Mouse (Mus musculus) limb, embryonic 12.5 days (tissue): ENCODE data around the gene BC052040. TPM values are rescaled to one million over a fixed set of nuclear protein-coding genes. Genes with fewer than 3 reads are reported as not detected.

ENCODE experiments used
- ATAC-seq: fragments of 200-750 bp; cut with Nextera tagmentation; 2 replicates; pipeline ENCODE4 v1.8.0; 2017; ENCODE audit warnings: low read depth, moderate TSS enrichment; ENCODE audit not compliant: insufficient number of reproducible peaks, insufficient read depth, low FRiP score, low TSS enrichment
- H3K27ac ChIP-seq: fragments of 300-500 bp; sonication (generic); 2 replicates; pipeline ENCODE4 v1.5.1; 2016; ENCODE audit warnings: mild to moderate bottlenecking, moderate library complexity
- H3K27me3 ChIP-seq: fragments of 300-500 bp; sonication (generic); 2 replicates; pipeline ENCODE4 v1.6.1; 2016; ENCODE audit warnings: mild to moderate bottlenecking, moderate library complexity
- H3K36me3 ChIP-seq: fragments of 300-500 bp; sonication (generic); 2 replicates; pipeline ENCODE4 v1.6.1; 2016; ENCODE audit warnings: mild to moderate bottlenecking, moderate library complexity
- H3K4me1 ChIP-seq: fragments of 300-500 bp; sonication (generic); replicated peaks from 2 replicates; pipeline ENCODE4 v1.6.1; 2016
- H3K4me2 ChIP-seq: fragments of 300-500 bp; sonication (generic); 2 replicates; pipeline ENCODE4 v1.6.1; 2016; ENCODE audit warnings: mild to moderate bottlenecking, moderate library complexity
- H3K4me3 ChIP-seq: fragments of 300-500 bp; sonication (generic); replicated peaks from 2 replicates; pipeline ENCODE4 v1.5.1; 2016; ENCODE audit warnings: mild to moderate bottlenecking
- H3K9ac ChIP-seq: fragments of 300-500 bp; sonication (generic); replicated peaks from 2 replicates; pipeline ENCODE4 v1.6.1; 2016; ENCODE audit warnings: mild to moderate bottlenecking, moderate library complexity
- H3K9me3 ChIP-seq: fragments of 300-500 bp; sonication (generic); 2 replicates; pipeline ENCODE4 v1.6.1; 2016; ENCODE audit warnings: mild to moderate bottlenecking, moderate library complexity
- WGBS: fragments of 180-500 bp; shearing (Covaris S2); methylation state at CpG from one replicate; pipeline ENCODE4 v1.1.7; 2016; 5-methylcytosine and 5-hydroxymethylcytosine counted together
- polyA plus RNA-seq: library from polyadenylated mRNA; unstranded; fragments of >200 nt; fragmentation: Nextera tagmentation; extraction: Ambion mirVana; gene quantifications from 2 replicates; pipeline ENCODE4 v1.2.1, GENCODE M21; 2016

The BC052040 gene
- 7.9 and 11.2 TPM in 2 replicates for polyA plus RNA-seq

DNA sequence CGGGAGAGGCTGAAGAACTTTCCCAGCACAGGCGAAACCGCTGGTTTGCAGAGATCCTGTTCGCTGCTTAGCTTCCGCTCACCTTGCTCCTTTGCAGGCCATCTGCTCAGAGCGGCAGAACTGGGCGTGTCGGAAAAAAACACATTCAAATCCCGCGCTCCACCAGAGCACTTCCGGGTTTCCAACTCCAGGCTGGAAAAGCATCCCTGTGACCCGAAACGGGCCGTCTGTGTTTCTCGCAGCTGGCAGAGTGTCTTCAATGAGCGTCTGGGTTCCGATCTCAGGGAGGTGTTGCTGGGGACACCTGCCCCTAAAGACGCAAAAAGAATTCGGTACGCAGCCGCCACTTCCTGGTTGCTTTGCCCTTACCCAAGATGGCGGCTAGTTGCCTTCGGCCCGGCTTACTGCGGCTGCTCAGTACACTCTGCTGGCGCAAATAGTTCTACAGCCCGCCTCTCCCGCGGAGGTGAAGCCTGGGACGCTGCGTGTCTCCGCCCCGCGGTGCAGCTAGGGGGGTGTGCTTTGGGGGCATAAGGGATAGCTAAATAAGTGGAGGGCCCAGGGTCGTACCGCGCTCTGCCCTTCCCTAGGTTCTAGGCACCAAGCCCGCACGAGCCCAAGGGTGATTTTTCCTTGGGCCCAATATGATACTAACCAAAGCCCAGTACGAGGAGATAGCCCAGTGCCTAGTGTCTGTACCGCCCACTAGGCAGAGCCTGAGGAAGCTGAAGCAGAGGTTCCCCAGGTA is at the start of gene BC052040:
BC052040 (plus strand) TSS at position 476 of the 748 bp plus-strand sequence.
- peaks cover 9% of the 10 kb centered on the region; the same call in 1 of the 2 replicates for H3K27me3 ChIP-seq
- H3K9me3 ChIP-seq = no peaks in the 10 kb centered on the region
- peaks cover 16% of the 10 kb centered on the region for H3K4me1 ChIP-seq
- peak within 1 kb of the TSS; percentile 63 for H3K9ac ChIP-seq
- peak within 1 kb of the TSS; percentile 70 for H3K4me3 ChIP-seq
- H3K27ac ChIP-seq = peak within 1 kb of the TSS; percentile 9; the same call in 1 of the 2 replicates
- no peaks in the 10 kb centered on the region for H3K36me3 ChIP-seq
- under 1% methylated on average over 41 of the region's 41 CpGs for WGBS
- H3K4me2 ChIP-seq = peak within 1 kb of the TSS; percentile 64
- ATAC-seq = peak; percentile 95

DNA sequence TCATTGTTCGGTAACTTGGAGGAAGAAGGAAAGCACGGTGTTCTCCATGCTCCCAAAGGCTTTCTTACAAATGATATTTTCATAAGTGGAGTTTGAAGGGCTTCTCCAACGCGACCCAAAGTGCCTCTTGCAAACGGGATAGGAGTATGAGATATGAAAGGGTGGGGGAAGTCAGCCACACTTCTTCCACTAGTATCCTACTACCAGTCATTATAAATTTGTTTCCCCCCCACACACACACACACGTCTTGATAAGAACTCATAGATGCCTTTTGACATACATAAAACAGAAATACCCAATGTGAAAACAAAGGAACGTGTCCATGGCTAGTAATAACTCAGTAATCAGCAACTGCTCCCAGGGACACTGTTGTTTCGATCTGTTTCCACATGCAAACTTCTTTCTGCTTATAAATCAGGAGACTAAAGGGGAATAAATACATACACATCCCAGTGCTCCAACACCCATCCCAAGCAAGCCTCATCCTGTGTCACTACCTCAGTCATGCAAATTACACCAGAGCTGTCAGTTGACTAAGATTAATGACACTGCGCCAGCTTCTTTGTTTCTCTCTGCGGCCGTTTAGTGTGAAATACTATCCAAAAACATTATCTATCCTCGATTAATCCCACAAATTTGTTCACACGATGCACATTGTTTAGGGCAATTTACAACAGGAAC is 43.4 kb upstream of the BC052040 start:
- Histone ChIP-seq H3K4me2 (no peak overlapping the region), H3K27me3 (peaks cover 2% of the 10 kb centered on the region), H3K9me3 (no peaks in the 10 kb centered on the region), H3K36me3 (no peaks in the 10 kb centered on the region), H3K4me3 (no peak overlapping the region), H3K4me1 (peaks cover 22% of the 10 kb centered on the region), H3K9ac (no peak overlapping the region), H3K27ac (no peak overlapping the region)
- WGBS = 36% methylated on average over 13 of the region's 13 CpGs
- no peak for ATAC-seq

DNA sequence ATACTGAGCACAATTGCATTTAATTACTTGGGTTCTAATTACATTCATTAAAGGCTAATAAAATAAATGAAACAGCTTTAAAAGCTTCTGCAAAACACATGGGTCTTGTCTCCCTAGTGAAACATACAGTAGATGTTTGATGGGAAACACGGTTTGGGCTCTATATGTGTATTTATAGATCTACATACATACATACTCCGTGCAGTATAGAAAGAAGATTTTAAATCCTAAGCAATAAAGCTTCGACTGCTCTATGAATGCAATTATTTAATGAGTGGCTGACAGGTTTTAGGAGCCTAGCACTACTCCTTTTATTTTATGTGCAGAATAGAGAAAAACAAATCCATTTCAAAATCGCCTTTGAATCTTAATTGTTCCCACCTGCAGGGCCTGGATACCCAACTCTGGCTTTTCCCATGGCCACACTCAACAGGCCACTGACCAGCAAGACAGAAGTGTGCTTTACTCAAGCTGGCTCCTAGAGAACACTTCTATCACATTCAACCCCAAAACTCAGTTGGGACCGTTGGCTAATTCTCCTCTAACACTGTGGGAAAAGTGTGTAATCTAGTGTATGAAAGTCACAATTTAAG is 42.7 kb upstream of the BC052040 start:
- 15% methylated on average over 5 of the region's 5 CpGs for WGBS
- no peak for ATAC-seq
- peaks cover 3% of the 10 kb centered on the region for H3K27me3 ChIP-seq
- H3K9me3 ChIP-seq = no peaks in the 10 kb centered on the region
- peaks cover 23% of the 10 kb centered on the region for H3K4me1 ChIP-seq
- H3K27ac ChIP-seq = no peak overlapping the region
- H3K4me2 ChIP-seq = no peak overlapping the region
- no peaks in the 10 kb centered on the region for H3K36me3 ChIP-seq
- H3K4me3 ChIP-seq = no peak overlapping the region
- H3K9ac ChIP-seq = no peak overlapping the region

DNA sequence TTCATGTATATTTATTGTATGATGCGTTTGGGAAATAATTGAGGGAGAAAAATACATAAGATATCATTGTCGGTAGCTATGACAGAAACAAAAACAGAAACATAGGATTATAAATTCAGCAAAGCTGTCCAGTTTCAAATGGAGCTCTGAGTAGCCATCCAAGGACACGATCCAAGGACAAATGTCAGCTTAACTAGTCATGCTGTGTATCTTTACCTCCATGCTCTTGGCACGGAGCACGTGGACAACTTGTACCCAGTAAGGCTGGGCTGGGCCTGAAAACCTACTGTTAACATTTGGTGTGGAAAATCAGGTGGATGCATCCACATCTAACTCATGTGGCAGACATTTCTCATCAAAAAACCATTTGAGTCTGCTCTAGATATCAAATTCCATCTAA is 41.8 kb upstream of the BC052040 start:
- no peaks in the 10 kb centered on the region for H3K36me3 ChIP-seq
- no peak overlapping the region for H3K4me3 ChIP-seq
- no peaks in the 10 kb centered on the region for H3K9me3 ChIP-seq
- no peak for ATAC-seq
- H3K27ac ChIP-seq = no peak overlapping the region
- H3K4me2 ChIP-seq = no peak overlapping the region
- peaks cover 3% of the 10 kb centered on the region for H3K27me3 ChIP-seq
- 90% methylated on average over 5 of the region's 5 CpGs for WGBS
- H3K4me1 ChIP-seq = peaks cover 23% of the 10 kb centered on the region
- H3K9ac ChIP-seq = no peak overlapping the region

DNA sequence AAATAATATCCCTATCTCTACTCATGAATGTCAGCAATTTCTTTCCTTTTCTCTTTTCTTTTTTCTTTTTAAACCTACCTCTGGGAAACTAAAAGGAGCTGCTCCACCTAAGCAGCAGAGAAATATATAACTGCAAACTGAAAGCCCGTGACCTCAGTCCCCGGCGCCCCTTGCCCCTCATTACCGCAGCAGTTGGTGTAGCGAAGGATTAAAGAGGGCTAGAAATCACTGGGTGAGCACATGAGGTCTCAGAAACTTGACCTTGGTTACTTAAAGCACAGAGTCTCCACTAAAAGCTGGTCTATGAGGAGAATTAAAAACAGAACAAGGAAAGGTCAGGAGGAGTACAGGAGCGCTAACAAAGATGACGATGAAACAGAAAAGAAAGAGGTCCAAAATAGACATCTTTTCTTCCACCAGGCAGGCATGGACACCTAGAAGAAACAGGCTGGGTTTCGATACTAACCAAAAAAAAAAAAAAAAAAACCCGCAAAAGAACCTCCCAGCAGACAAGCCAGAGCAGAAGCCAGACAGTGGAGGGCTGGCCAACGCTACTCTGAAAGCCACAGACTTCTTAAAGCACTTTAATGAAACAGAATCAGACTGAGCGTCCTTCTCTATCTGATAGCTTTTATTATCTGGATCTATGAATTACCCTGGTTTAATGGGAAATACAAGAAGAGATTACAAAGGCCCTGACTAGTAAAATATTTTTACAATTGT is 39.0 kb upstream of the BC052040 start:
- Histone ChIP-seq H3K27ac (no peak overlapping the region), H3K36me3 (no peaks in the 10 kb centered on the region), H3K9ac (no peak overlapping the region), H3K4me2 (peak overlapping the region; percentile 38), H3K27me3 (peaks cover 3% of the 10 kb centered on the region), H3K4me1 (peaks cover 23% of the 10 kb centered on the region), H3K4me3 (no peak overlapping the region), H3K9me3 (no peaks in the 10 kb centered on the region)
- WGBS = 15% methylated on average over 11 of the region's 11 CpGs
- ATAC-seq = no peak

DNA sequence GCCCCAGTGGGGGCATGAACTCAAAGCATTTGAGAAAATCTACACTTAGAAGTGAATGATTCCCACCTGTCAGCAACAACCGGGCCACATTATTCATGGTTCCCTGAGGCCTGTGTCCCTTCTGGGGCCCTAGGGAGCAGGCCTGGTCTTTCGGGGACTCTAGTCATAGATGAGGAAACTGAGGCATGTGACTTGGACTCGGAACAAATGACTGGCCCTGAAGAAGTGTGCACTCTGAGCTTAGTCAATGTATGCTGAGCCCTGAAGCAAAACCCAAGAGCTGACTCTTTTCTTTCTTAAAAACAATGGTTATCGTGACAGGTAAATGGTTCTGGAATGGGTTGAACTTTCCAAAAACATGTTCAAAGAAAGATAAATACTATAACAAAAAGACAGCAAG is 38.3 kb upstream of the BC052040 start:
- 46% methylated on average over 4 of the region's 4 CpGs for WGBS
- no peak for ATAC-seq
- no peak overlapping the region for H3K4me3 ChIP-seq
- H3K9me3 ChIP-seq = no peaks in the 10 kb centered on the region
- H3K9ac ChIP-seq = no peak overlapping the region
- H3K4me2 ChIP-seq = no peak overlapping the region
- H3K27me3 ChIP-seq = peaks cover 3% of the 10 kb centered on the region
- H3K27ac ChIP-seq = no peak overlapping the region
- no peaks in the 10 kb centered on the region for H3K36me3 ChIP-seq
- peaks cover 21% of the 10 kb centered on the region for H3K4me1 ChIP-seq

DNA sequence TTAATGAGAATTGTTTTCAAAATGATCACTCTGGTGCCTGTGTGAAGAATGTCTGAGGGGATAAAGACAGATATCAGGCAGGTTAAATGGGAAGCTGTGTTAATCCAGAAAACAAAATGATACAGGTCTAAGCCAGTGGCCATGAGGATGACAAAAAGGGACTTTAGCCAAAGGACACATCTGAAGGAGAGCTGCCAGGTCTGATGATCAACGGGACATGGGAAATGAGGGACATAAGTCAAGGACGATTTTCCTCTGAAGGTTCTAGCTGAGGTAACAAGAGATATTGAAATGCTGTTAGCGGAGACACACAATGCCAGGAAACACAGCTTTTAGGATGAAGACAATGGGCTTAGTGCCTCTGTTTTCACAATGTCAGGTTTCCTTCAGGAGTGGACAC is 29.6 kb upstream of the BC052040 start:
- Histone ChIP-seq H3K4me3 (no peak overlapping the region), H3K4me1 (no peaks in the 10 kb centered on the region), H3K9ac (no peak overlapping the region), H3K4me2 (no peak overlapping the region), H3K36me3 (no peaks in the 10 kb centered on the region), H3K27ac (no peak overlapping the region), H3K27me3 (no peaks in the 10 kb centered on the region), H3K9me3 (no peaks in the 10 kb centered on the region)
- no peak for ATAC-seq
- whole genome bisulfite sequencing = 87% methylated on average over 3 of the region's 3 CpGs

DNA sequence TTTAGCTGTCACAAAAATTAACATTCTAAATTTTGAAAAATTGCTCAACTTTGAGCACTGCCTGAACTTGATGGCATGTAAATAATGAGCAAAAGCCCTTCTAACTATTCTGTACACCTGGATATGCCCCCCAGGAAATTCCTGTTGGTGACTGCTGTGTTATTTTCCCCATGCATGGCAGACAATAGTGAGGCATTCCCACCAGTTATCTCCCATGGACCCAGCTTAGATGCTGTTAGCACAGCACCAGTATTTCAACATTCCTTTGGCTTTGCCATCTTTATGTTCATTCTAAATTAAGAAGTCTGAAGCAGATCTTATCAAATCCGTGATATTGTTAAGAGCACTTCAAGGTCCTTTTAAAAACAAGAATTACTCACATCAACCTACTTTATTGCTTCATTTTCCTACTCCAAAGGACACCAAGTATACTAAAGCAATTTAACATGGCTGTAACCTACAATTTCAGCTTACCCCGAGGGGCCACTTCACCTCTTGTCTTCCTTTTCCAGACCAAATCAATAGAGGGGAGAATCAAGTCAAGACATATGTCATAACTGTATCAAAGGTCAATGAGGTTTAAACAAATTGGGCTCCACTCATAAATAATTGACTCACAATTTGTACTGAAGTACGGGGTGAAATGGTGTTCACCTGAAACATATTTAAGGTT is 19.2 kb upstream of the BC052040 start:
- Histone ChIP-seq H3K27me3 (no peaks in the 10 kb centered on the region; the same call in 1 of the 2 replicates), H3K4me1 (no peaks in the 10 kb centered on the region; the same call in 1 of the 2 replicates), H3K36me3 (no peaks in the 10 kb centered on the region), H3K4me2 (no peak overlapping the region), H3K4me3 (no peak overlapping the region), H3K9ac (no peak overlapping the region), H3K9me3 (peaks cover 3% of the 10 kb centered on the region; the same call in 1 of the 2 replicates), H3K27ac (no peak overlapping the region)
- whole genome bisulfite sequencing = 55% methylated on average over 3 of the region's 3 CpGs
- no peak for ATAC-seq

DNA sequence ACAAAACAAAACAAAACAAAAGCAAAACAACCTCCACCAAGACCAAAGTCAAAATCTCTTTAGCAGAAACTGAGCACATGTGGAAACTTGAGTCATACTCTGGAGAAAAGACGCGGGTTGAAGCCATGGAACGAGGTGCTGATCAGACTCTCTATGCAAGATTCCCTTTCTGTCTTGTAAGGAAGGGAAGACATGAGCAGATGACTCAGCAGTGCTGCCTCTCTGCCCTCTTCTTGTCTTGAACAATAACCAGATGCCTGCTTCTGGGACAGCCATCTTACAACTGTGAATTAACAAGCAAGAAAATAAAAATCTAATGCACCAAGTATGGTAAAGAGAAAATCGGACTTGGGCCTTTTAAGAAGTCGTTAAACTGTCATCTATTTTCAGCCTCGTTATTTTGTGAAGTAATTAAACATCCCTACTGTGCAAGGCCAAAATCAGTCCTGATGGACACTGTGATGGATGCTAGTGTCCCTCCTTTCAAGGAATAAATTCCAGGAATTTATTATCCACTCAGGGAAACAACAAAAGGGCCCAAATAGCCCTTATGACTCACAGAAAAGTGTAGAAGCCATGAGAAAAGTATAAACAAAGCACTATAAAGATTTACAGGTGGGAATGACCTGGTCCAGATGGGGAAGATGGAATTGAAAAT is 18.0 kb upstream of the BC052040 start:
- Histone ChIP-seq H3K4me3 (no peak overlapping the region), H3K36me3 (no peaks in the 10 kb centered on the region), H3K27me3 (no peaks in the 10 kb centered on the region; the same call in 1 of the 2 replicates), H3K9me3 (peaks cover 3% of the 10 kb centered on the region; the same call in 1 of the 2 replicates), H3K4me1 (no peaks in the 10 kb centered on the region; the same call in 1 of the 2 replicates), H3K27ac (no peak overlapping the region), H3K4me2 (no peak overlapping the region), H3K9ac (no peak overlapping the region)
- ATAC-seq = no peak
- 44% methylated on average over 6 of the region's 6 CpGs for WGBS

DNA sequence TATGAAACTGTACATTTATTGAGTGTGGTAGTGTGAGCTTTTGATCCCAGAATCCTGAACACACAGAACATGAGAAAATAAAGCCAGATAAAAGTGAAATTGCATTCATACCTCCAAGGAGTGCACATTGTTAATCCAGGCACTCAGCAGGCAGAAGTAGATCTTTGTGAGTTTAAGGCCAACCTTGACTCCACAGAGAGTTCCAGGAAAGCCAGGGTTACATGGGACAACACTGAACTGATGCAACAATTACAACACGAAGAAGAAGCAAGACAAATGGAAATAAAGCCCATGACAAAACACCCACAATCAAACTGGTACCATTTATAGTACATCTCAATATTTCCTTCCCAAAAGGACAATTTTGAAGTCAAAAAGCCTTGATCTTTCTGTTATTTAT is 9.5 kb upstream of the BC052040 start:
- Histone ChIP-seq H3K36me3 (no peaks in the 10 kb centered on the region), H3K9me3 (no peaks in the 10 kb centered on the region), H3K9ac (no peak overlapping the region), H3K27ac (no peak overlapping the region), H3K27me3 (0 out of 2 replicates have a peak, but pooled peaks cover 8% of the 10 kb centered on the region), H3K4me3 (no peak overlapping the region), H3K4me1 (no peaks in the 10 kb centered on the region), H3K4me2 (no peak overlapping the region)
- 90% methylated on average over 1 of the region's 1 CpGs for WGBS
- no peak for ATAC-seq
